Mouse (Mus musculus): ENCODE results near the gene Coro1c.
A peak's percentile ranks its signal among the peaks of the same experiment; 100 is the strongest.

Gene Coro1c

DNA sequence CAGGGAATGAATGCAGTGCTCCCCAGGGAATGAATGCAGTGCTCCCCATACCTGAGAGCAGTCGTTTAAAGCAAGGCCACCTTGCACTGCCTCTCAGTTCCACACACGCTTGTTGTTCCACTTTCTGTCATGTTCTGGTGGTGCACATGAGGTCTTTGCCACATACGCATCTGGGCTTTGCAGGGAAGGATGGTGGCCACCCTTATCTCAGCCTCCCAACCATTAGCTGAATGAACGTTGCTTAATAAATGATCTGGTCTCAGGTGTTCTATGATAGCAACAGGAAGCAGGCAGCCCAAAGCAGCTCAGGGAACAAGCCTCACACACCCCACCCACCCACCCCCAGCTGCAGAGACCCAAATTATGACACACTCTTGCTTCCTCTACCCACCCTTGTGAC lies 16.1 kb upstream of the Coro1c start:
- no peak for DNase-seq (ENCODE audit: low spot score)

- DNase-seq (ENCODE audit: low spot score): peak; percentile 64
These were observed 13.0 kb upstream of the Coro1c start for GRCm38 (mm10) chr5:113921310-113922166.

GRCm38 (mm10) chr5:113919060-113919459 lies 10.5 kb upstream of the Coro1c start:
- no peak for DNase-seq (ENCODE audit: low spot score)

DNA sequence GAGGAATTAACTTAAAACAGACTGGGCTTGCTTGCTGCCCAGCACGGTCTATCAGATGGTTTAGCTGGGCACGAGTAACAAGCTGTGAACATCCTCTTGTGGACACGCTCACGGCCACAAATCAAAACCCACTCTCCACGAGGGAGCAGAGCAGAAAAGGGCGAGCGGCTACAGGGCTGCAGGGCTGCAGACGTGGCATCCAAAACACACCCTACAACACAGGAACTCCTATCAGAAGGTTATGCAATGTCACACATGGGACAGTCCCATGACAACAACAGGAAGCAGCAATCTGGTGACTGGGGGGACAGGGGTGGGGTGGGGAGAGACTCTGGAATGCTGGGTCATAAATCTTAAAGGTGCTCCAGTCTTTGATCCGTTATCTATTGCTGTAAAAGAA lies 10.1 kb upstream of the Coro1c start:
- DNase-seq (ENCODE audit: low spot score): no peak

GRCm38 (mm10) chr5:113910705-113911104 lies 2.1 kb upstream of the Coro1c start:
- no peak for DNase-seq (ENCODE audit: low spot score)

GRCm38 (mm10) chr5:113910065-113910701 lies 1.6 kb upstream of the Coro1c start:
- DNase-seq (ENCODE audit: low spot score): no peak

DNA sequence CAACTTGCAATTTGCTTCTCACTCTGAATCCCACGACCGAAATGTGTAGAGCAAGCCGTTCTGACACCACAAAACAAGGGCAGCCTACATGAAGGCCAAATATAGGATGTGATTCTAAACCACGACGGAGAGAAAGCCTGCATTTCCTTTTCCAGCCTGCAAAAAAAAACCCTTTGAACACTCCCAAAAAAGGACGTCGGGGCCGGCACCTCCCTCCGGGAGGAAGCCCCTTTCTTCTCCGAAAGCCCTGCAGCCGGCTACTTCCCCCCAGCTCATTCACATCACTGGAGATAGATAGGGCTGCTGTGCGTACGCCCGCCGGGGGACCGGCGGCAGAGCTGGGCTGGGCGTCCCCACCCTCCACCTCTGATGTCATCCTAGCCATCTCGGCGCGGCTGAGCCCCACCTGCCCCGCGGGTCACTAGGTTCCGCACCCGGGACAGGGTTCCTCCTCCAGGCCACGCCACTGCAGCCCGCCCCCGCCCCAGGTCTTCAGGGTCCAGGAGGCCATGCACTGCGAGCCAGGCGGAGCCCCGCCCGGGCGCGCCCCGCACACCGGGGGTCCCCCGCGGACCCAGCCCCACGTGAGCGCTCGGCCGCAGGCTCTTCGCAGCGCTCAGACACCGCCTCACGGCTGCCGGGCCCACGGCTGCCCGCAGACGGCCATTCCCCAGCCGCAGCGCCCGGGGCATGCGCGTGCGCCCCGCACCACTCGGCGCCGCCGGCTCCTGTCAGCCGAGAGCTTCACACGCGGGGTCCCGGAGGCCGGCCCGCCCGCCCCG lies 581 bp downstream of the Coro1c start:
- peak; percentile 66 for DNase-seq (ENCODE audit: low spot score)

DNA sequence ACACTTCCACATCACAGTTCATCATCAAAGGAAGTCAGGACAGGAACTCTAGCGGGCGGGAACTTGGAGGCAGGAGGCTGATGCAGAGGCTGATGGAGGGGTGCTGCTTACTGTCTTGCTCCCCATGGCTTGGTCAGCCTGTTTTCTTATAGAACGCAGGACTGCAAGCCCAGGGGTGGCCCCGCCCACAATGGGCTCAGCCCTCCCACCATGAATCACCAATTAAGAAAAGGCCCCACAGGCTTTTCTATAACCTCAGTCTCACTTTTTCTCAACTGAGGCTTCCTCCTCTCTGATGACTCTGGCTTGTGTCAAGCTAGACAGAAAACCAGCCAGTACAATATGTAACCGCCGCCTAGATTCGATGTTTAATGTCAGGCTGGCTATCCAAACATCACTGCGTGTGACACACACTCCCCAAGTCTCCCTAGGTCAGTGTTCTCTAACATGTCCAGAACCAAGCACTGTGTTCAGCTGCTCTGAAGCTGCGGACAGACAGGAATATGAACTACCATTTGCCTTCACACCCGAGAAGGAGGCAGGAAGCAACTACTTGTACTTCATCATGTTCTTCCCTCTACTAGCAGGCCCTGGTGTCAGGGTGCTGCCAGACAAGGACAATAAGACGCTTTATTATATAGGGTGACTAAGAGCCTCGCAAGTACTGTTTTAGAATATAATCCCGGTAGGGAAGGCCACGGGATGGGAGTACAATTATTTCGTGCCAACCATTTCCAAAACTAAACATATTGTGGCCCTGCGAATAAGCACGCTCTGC lies 1.4 kb downstream of the Coro1c start:
- peak; percentile 39 for DNase-seq (ENCODE audit: low spot score)

DNA sequence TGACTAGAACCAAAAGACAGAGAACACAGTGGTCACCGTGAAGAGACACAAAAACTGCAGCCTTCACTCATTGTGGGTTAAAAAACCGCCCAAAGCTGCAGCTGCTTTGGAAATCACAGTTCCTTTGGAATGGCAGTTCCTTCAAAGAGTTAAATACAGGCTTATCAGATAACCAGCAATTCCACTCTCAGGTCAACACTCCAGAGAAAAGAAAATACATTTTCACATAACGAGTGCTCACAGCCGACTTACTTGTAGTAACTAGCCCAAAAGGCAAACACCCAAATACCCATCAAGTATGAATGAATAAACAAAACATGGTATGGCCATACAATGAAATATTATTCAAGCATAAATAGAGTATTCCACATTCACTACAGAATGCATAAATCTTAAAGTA lies 3.6 kb downstream of the Coro1c start:
- DNase-seq (ENCODE audit: low spot score): no peak

DNA sequence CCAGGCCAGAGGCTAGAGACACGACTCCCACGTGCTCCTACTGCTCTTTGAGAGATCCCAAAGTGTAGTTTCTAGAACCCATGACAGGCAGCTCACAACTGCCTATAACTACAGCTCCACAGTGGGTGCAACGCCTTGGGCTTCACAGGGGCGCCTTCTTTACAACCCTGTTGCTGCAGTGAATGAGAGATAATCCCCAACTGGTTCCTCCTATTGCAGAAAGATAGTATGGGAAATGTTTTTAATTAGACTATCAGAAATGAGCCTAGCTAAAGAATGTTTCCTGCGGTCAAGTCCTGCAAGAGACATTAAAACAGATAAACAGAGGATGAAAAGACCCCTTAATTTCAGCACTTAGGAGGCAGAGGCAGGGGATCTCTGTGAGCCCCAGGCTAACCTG lies 5.6 kb downstream of the Coro1c start:
- DNase-seq (ENCODE audit: low spot score): no peak

DNA sequence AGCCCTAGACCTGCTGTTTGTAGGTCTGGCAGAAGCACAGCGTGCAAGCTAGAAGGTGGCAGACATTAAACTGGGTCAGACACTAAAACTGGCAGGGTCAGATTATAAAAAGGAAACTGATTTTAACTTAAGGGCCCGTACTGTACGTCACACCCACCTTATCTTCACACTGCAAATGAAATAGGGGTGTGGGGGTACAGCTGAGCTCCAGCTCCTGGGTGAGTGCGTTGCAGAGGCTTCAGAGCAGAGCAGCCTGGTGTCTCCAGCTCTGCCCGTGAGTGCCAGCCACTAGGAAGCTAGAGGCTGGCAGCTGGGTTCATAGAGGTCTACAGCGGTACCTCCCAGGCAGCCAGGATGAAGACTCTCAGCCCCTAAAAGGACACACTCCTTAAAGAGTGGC lies 6.5 kb downstream of the Coro1c start:
- DNase-seq (ENCODE audit: low spot score): no peak

DNA sequence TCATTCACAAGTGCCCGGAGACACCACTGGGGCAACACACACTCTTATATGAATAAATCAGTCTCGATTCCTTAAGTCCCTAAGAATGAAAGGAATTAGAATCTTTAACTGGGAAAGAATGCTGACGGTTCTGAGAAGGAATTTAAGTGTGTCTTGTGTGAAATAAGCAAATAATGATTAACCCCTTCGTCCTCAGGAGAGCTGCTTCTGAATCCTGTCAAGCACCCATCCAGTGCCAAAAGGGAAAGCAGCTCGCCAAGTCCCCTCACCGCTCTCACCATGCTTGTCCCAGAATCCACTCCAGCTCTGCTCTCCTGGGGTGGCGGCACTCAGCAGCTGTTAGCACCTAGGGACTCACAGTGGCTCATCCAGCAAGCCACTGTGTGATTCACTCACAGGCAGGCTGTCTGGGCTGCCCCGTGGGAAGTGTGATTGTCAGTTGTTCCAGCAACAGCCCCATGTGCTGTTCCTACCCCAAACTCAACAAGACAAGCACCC lies 7.4 kb downstream of the Coro1c start:
- no peak for DNase-seq (ENCODE audit: low spot score)

DNA sequence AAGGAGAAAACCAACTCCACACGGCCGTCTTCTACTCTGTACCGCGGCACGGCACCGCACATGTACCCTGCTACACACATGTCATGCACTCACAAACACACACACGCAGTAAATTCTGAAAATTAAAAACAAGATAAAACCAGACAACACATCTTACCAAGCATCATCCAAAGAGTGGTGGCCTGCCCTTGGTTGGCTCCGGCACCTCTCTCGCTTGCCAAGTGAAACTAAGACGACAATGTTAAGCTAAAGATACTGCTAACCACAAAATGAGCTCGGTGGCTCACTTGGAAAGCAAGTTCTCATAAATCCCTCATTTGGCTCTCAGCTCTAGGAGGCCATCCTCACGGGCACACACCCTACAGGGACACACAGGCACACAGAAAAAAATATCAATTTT lies 9.0 kb downstream of the Coro1c start:
- no peak for DNase-seq (ENCODE audit: low spot score)

DNA sequence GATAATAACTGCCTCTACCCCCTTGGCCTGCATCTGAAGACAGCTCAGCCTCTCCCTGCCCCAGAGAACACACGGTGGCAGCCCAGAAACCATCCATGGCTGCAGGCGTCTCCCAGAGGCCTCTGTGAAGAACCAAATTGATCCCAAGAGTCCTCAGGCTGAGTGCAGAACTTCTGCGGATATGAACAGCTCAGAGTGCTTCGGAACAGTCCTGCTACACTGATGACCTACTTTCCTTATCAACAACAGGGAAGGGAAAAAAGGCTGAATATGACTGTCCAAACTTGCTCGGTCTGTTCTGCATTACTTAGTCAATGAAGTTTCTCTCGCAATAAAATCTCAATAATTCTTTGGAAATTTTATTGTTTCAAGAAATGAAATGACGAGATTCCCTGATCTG lies 16.6 kb downstream of the Coro1c start:
- DNase-seq (ENCODE audit: low spot score): no peak

DNA sequence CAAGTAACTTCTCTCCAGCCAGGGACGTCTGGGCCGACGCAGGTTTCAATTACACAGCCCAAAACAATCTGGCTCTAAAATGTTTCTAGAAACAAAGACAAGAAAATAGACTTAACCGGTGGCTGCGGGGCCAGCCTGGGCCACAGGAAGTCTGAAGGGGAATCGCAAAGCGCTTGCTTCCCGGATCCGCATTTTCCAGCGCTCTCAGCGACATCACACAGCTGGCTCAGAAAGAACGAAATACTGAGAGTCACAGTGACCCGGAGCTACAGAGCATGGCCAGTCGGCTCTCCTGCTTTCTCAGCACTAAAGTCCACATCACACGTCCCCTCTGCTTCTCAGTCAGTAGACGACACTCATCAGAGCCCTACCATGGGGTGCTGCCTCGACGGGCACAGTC lies 17.7 kb downstream of the Coro1c start:
- DNase-seq (ENCODE audit: low spot score): no peak

- DNase-seq (ENCODE audit: low spot score): no peak
These were observed 18.6 kb downstream of the Coro1c start for GRCm38 (mm10) chr5:113889912-113890311.

DNA sequence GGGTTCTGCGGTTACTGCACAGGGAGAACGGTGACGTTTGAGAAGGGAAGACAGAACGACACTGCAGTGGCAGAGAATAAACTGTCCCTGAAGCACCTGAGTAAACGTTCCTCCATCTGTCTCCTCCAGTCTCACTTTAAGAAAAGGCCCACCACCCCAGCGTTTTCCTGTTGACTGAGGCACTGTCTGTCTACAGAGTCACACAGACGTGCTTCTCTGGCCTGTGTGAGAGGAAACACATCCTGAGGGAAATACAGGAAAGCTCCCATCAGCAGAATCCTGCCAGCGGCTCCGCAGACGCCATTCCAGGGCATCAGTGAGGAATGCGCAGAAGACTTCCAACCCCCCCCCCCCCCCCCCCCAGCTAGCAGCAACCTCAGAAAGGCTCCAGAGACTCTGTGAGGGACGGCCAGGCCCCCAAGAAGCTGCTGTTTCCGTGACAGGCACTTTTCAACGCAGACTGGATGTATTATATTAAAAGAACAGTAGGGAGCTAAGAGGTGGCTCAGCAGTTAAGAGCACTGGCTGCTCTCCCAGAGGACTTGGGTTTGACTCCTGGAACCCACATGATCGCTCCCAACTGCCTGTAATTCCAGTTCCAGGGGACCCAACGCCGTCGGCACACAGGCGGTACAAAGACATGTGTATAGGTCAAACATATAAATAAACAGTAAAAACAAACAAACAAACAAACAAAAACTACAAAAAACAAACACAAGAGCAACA lies 19.2 kb downstream of the Coro1c start:
- DNase-seq (ENCODE audit: low spot score): no peak

DNA sequence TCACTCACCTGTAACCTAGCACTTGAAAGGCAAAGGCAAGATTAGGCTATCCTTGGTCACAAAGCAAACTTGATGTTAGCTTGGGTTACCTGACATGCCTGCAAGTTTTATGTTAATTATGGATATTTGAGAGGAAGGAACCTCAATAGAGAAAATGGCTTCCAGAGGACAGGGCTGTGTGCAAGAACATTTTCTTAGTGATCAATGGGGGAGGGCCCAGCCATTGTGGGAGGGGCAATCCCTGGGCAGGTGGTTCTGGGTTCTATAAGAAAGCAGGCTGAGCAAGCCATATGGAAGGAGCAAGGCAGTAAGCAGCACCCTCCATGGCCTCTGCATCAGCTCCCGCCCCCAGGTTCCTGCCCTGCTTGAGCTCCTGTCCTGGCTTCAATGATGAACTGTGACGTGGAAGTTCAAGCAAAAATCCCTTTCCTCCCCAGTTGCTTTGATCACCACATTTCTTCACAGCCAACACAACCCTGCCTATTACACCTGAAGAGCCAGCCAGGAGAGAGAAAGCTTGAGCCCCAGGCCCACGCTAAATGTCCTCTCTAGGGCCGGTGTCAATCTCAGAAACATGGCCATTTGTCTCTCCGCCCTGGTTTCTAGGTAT lies 20.3 kb downstream of the Coro1c start:
- no peak for DNase-seq (ENCODE audit: low spot score)

DNA sequence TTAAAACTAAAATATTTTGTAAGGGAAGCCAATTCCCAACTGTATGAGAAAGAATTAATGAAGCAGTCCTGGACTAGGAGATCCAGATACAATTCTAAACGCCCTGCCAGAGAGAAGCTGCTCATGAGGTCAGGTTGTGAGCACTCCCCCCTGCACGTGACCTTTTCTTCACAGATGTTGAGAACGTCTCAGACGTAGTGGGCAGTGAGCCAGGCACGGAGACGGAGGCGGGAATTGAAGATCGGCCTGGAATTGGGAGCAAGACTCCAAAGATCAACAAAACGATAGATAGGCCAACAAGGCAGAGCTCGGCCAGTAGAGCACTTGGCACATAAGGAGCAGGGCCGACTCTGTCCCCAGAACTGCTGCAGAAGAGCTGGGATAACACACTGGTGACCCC lies 21.4 kb downstream of the Coro1c start:
- no peak for DNase-seq (ENCODE audit: low spot score)

DNA sequence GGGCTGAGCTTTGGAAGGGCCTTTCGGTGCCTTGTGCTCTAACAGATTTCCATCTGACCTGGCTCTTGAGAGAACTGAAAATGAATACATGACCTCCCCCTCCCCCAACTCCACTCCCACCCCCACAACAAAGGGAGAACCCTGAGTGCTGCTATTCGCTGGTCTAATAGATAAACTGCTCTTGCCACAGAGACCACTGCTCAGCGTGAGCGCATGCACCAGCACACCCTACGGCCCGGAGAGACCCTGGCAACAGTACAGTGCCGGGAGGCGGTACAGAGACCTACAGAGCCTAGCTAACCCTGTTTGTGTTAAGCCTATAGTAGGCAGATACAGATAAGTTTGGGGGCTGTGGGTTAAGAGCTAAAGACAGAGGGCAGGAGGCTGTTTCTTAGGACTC lies 22.9 kb downstream of the Coro1c start:
- no peak for DNase-seq (ENCODE audit: low spot score)

GRCm38 (mm10) chr5:113884750-113885149 lies 23.8 kb downstream of the Coro1c start:
- DNase-seq (ENCODE audit: low spot score): no peak
